Mouse (Mus musculus) erythroblast, embryonic 14.5 days (primary cell): ENCODE results near the gene Gja3.

Experiments
- GATA1 ChIP-seq: IDR thresholded peaks from 2 replicates; pipeline ENCODE4 v1.6.1; 2012; ENCODE audit warnings: low read length, inconsistent platforms, mixed read lengths
- TAL1 ChIP-seq: IDR thresholded peaks from 3 replicates; pipeline ENCODE4 v1.6.1; 2012; ENCODE audit warnings: low read length, inconsistent platforms, mixed read lengths

DNA sequence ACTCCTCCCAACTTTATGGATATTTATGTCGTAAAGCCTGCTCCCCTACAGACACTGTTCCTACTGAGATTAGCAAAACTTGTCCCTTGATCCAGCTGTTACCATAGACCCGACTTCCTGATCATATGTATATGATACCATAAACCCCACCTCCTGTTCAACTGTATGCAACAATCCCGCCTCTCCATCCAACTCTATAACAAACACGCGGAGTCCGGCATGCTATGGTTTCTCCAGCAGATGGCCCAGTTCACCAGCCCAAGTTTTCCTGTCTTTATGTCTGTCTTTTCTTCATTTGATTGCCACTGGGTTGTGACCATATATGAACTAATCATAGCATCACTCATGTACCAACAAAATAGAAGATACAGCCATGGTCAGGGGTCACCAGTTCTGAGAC is 17.6 kb upstream of the Gja3 start:
- TF ChIP-seq GATA1 (no peak), TAL1 (no peak)
